In genomic region chr9:34186314-34186713, GRCm38 (mm10) we compare ENCODE assay signal across 20 mouse cellular contexts.
DNase-seq lines count a peak whose midpoint lies in the region.
"Had no signal": no experiment of that assay in that cellular context is flagged by ENCODE, and none has a peak within 500 bp of the region (broad histone marks: within the 10 kb centered on the region; RNA-seq: fewer than 3 reads in every experiment).

No protein-coding gene starts in this region.

- peak; percentile 12 to 48 for DNase-seq in left cerebral cortex, postnatal 14 days (ENCODE audit: low spot score in 2 of 2)
- no peak for DNase-seq in left cerebral cortex, adult 11 months (ENCODE audit: low spot score)
- peak; percentile 18 for DNase-seq in right cerebral cortex, adult 2 months (ENCODE audit: low spot score in 2 of 2)
- DNase-seq in right cerebral cortex, postnatal 14 days, result no peak
- DNase-seq in right cerebral cortex, postnatal 36 days (ENCODE audit: low spot score in 2 of 2), result peak; percentile 10 to 17
- DNase-seq in midbrain, embryonic 10.5 days (ENCODE audit: low spot score), result no peak
- DNase-seq in thymus, postnatal 14 days, result no peak
- DNase-seq: adrenal gland, adult 8-10 months; adrenal gland, postnatal 36 days; cerebellum, adult 11 months; cerebellum, adult 8-10 months; cerebellum, postnatal 36 days; gastrocnemius, postnatal 10 days; heart, adult 18-20 months; heart, postnatal 10 days; heart, postnatal 4 days had no signal

- intact Hi-C loops in left cerebral cortex, postnatal 14 days (cut with DNase I), result no loop called here

- no peak overlapping the region for H3K4me3 ChIP-seq in midbrain, embryonic 10.5 days
- H3K4me3 ChIP-seq: embryonic facial prominence, embryonic 13.5 days; forebrain, embryonic 12.5 days; heart, embryonic 10.5 days; hindbrain, embryonic 12.5 days had no signal

- no peaks in the 10 kb centered on the region for H3K9me3 ChIP-seq in midbrain, embryonic 10.5 days (replicated peaks)
- H3K9me3 ChIP-seq: embryonic facial prominence, embryonic 13.5 days; forebrain, embryonic 12.5 days; heart, embryonic 10.5 days; hindbrain, embryonic 12.5 days had no signal

- H3K27ac ChIP-seq in midbrain, embryonic 10.5 days (replicated peaks), result no peak overlapping the region
- H3K27ac ChIP-seq: embryonic facial prominence, embryonic 13.5 days; forebrain, embryonic 12.5 days; heart, embryonic 10.5 days; hindbrain, embryonic 12.5 days had no signal

- 92% methylated on average over 4 of the region's 4 CpGs for WGBS in midbrain, embryonic 10.5 days

- H3K4me1 ChIP-seq in midbrain, embryonic 10.5 days, result no peaks in the 10 kb centered on the region
- H3K4me1 ChIP-seq: embryonic facial prominence, embryonic 13.5 days; forebrain, embryonic 12.5 days; heart, embryonic 10.5 days; hindbrain, embryonic 12.5 days had no signal

- no peaks in the 10 kb centered on the region for H3K27me3 ChIP-seq in midbrain, embryonic 10.5 days (ENCODE audit: low read depth, poor library complexity, severe bottlenecking)
- H3K27me3 ChIP-seq: embryonic facial prominence, embryonic 13.5 days; hindbrain, embryonic 12.5 days had no signal

- H3K36me3 ChIP-seq in midbrain, embryonic 10.5 days, result no peaks in the 10 kb centered on the region
- H3K36me3 ChIP-seq: embryonic facial prominence, embryonic 13.5 days; forebrain, embryonic 12.5 days; heart, embryonic 10.5 days; hindbrain, embryonic 12.5 days had no signal

Comparison
In these comparisons a context has a peak if more than half of its experiments do, and no peak if none do; other contexts are left out.
1. DNase-seq: peak in left cerebral cortex, postnatal 14 days (2 of 2), right cerebral cortex, adult 2 months (2 of 2) and right cerebral cortex, postnatal 36 days (2 of 2); none in left cerebral cortex, adult 11 months (single experiment), right cerebral cortex, postnatal 14 days (single experiment), midbrain, embryonic 10.5 days (single experiment) and thymus, postnatal 14 days (single experiment).